Mouse (Mus musculus) cerebellum, adult 11 months (tissue): ENCODE measurements around the gene A730061H03Rik.

Experiments used
- DNase-seq: peaks from one replicate; pipeline ENCODE4 v3.0.0; 2022

The A730061H03Rik gene

GRCm38 (mm10) chr14:55560202-55561073 lies at the start of gene A730061H03Rik:
Gene A730061H03Rik (minus strand): TSS chr14:55560406.
- peak; percentile 98 for DNase-seq

DNA sequence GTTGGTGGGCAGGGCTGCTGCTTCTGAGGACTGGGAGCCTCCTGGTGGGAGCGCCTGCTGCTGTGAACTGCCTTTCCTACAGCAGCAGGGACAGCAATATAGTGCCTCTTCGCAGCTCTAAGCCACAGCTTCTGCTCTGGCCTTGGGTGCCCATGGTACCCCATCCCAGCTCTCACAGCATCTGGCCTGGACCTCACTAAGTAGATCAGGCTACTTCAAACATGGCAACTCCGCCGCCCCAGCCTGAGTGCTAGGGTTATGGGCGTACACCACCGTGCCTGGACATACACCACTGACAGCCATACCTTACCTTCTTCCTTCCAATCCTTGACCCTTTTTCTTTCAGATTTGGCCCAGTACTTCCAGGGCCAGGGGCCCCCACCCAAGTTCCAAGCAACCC lies 48.1 kb upstream of the A730061H03Rik start:
- DNase-seq, result no peak

- no peak for DNase-seq
These were observed 45.7 kb upstream of the A730061H03Rik start for GRCm38 (mm10) chr14:55605743-55606459.

GRCm38 (mm10) chr14:55604823-55605222 lies 44.6 kb upstream of the A730061H03Rik start:
- DNase-seq, result no peak

- DNase-seq, result peak; percentile 79
These were observed 43.7 kb upstream of the A730061H03Rik start for GRCm38 (mm10) chr14:55603633-55604576.

DNA sequence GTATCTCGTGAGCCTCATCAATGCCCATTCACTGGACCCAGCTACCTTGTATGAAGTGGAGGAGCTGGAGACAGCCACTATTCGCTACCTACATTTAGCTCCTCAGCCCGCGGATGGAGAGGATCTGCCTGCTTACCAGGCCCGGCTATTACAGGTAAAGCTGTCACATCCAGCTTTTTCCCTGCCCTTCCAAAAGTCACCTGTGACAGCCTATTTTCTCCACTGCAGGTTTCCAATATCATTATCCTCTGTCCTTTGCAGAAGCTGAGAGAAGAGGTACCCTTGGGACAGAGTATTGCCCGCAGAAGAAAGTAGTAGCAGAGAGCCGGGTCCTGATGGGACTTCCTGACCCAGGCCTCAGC lies 43.0 kb upstream of the A730061H03Rik start, which contains the start of gene Irf9:
Gene Irf9 (plus strand): TSS at position 301 of the 362 bp plus-strand sequence.
- DNase-seq, result no peak

DNA sequence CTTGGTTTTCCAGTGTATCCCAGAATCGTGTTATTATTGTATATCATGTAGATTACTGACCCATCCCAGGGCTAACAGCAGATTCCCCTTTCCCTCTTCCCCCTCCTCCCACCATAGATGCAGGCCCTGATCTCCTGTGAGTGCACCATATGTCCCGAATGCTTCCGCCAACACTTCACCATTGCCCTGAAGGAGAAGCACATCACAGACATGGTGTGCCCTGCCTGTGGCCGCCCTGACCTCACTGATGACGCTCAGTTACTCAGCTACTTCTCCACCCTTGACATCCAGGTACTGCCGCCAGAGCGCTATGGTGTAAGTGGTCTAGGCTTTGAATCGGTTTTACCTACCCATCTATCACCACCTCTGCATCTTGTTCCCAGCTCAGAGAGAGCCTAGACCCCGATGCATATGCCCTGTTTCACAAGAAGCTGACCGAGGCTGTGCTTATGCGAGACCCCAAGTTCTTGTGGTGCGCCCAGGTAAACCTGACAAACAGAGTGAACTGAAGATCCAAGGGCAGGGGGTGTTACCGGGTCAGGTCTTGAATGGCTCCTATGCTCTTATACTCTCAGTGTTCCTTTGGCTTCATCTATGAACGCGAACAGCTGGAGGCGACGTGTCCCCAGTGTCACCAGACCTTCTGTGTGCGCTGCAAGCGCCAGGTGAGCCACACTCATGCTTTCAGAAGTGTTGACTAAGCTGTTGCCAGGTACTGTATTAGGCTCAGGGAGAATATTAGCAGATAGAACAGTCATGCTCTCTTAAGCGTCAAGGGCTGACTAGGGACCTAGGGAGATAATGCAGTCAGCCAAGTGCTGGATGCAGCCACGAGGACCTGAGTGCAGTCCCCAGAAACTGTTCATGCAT lies 38.5 kb upstream of the A730061H03Rik start:
- no peak for DNase-seq

DNA sequence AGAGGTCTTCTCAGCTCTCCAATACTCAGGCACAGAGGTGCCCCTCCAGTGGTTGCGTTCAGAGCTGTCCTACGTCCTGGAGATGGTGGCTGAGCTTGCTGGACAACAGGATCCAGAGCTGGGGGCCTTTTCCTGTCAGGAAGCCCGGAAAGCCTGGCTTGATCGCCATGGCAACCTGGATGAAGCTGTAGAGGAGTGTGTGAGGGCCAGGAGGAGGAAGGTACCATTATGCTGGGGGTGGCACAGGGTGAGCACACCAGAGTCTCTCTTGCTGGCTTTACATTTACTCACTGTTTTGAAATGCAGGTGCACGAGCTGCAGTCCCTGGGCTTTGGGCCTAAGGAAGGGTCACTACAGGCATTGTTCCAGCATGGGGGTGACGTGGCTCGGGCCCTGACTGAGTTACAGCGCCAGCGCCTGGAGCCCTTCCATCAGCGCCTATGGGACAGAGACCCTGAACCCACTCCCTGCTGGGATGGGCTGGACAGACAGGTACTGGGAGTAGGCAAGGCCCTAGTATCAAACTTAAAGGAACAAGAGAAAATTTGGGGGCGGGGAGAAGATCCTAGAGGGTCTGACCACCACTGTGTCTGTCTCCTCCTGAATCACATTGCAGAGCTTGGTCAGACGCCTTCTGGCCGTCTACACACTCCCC lies 36.0 kb upstream of the A730061H03Rik start:
- no peak for DNase-seq

GRCm38 (mm10) chr14:55592226-55592625 lies 32.0 kb upstream of the A730061H03Rik start:
- peak; percentile 45 for DNase-seq

DNA sequence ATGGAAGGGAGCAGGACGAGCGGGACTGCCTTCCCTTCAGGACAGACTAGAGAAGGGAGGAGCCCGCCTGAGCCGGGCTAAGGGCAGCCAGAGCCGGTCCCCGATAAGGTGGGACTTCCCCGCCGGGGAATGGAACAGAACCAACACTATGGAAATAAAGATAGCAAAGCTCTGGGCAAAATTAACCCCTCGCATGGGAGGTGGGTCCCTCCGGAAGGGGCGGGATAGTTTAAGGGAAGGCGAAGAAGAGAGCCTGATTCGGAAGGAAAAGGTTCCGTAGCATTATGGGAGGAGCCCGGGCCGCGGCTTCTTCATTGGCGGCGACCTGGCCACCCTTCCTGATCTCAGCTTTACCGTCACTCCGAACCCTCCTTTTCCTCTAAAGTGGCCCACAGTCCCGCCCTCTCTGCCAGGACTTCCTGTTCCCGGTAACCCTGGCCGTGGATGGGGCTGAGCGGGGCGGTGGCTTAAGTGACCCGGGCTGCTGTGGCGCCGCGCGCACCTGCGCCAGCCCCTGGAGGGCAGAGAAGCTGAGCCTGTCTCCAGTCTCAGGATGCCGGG lies 31.2 kb upstream of the A730061H03Rik start, which contains the start of gene Rnf31:
Gene Rnf31 (plus strand): TSS at position 378 of the 561 bp plus-strand sequence.
- DNase-seq, result peak; percentile 89

GRCm38 (mm10) chr14:55590748-55591330 lies 30.6 kb upstream of the A730061H03Rik start, which contains the start of gene Psme2:
Gene Psme2 (minus strand): TSS chr14:55591113.
- DNase-seq, result peak; percentile 73

DNA sequence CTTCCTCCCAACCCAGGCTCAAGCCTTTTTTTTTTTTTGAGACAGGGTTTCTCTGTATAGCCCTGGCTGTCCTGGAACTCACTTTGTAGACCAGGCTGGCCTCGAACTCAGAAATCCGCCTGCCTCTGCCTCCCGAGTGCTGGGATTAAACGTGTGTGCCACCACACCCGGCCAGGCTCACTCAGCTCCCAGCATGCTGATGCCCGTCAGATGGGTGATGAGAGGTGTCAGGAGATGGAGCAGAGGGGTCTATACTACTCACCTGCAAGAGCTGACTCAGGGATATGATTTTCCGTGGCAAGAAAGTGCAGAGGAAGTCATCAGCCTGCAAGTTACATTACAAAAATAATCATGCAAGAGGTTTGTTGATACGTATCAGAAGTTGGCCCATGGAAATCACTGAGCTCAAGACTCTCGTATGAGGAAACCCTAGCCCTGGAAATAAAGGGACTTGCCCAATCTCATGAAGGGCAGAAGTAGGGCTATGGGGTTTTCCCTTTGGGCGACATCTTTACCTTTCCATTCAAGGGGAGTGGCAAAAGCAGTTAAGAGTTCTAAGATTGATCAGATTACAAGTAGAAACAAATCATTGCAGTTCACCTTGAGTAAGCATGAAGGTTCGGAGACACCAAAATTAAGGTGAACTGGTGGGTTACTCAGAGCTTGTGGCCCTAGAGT lies 29.7 kb upstream of the A730061H03Rik start:
- DNase-seq, result no peak

DNA sequence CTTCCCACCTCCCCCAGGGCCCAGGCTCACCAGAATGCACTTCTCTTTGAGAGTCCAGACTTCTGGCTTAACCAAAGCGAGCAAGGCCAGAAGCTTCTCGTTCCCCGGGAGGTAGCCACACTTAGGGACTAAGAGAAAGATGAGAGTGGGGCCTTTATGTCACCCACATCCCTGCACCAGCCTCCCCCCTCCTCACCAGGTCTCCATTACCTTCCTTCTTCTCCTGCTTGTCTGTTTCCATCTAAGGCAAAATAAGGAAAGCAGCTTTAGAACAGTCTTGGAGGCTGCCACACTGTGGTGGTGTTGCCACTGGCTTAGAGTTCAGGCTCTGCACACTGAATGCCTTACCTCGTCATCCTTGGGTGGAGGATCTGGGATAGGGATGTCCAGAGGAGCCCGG lies 29.1 kb upstream of the A730061H03Rik start:
- DNase-seq, result no peak

DNA sequence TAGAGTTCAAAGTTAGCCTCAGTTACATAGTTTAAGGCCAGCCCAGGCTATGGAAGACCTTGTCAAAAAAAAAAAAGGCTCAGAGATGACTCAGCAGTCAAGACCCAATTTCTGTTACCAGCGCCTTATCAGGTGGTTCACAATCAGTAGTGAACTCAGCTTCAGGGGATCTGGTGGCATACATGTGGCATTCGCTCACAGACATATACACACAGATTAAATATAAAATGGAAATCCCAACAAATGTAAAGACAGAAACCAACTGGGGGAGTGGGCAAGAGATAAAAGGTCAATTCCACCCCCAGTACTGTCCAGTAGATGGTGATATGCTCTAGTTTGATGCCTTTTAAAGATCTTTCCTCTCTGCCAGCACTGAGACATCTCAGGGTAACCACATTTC lies 25.9 kb upstream of the A730061H03Rik start:
- DNase-seq, result no peak

DNA sequence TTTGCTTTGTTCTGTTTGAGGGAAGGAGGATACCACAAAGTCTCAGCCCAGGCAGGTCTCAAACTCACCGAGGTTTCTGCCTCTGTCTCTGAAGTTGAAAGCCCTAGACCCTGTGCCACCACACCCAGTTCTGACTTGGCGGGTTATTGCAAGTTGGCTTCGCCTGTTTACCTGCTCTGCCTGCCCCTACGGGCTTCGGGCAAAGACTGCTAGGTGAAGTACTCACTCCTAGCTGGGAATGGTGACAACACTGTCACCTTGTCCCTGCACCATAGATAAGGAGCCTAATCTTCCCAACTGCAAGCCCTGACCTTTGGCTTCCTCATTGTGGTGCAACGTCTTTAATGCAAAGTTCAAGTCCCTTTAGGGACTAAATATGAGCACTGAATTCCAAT lies 25.4 kb upstream of the A730061H03Rik start:
- no peak for DNase-seq

DNA sequence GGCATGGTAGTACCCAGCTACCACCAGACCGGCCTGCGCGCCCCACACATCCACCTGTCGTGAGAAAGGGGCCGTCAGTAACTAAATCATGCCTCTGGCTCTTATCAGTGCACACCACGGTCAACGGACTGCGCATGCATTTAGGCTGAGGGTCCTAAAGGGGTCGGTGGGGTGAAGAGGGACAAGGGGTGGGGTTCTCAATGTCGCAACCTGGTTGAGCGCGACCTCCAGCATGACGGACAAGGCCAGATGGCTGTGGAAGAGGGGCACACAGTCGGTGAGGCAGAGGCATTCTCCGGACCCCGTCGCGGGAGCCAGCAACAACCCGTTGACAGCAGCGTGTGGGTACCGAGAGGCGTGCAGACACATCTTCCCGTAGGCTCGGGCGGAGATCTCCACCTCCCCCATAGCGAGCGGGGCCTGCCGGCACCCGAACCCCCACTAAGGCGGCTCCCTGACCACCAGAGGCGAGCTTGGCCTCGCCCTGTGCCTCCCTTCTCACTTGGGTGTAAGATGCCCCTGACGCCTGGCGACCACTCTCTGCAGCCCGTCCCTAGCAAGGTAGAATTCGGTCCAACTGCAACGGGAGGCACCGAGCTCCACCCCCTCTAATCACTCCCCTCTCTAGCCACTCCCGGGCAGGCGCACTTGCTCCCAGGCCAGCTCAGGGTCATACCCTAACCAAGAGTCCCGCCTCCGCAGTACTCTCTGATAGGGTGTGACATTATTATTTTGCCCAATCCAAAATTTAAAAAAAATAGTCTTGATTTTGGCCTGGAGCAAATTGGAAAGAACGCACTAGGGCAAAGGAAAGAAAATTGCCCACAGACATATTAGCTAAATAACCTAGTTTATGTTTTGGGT lies 24.7 kb upstream of the A730061H03Rik start, which contains the start of gene Emc9:
Gene Emc9 (minus strand): TSS at position 601 of the 864 bp plus-strand sequence.
- peak; percentile 77 for DNase-seq

DNA sequence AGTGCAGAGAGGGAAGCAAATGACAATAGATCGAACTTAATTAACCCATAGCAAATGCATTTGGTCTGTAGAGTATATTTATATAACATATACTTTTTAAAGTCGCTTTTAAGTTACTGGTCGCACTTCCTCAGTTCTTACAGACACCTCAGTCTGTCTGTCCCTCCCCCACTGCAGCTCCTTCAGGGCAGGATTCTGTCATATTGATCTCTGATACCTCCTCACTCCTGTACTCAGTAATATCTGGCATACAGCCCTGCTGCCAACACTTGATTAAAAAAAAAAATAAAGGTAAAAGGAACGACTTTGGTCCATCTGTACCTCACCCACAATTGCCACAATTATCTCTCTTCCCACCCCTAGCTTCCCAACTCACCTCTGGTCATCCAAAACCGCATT lies 24.1 kb upstream of the A730061H03Rik start:
- DNase-seq, result no peak

DNA sequence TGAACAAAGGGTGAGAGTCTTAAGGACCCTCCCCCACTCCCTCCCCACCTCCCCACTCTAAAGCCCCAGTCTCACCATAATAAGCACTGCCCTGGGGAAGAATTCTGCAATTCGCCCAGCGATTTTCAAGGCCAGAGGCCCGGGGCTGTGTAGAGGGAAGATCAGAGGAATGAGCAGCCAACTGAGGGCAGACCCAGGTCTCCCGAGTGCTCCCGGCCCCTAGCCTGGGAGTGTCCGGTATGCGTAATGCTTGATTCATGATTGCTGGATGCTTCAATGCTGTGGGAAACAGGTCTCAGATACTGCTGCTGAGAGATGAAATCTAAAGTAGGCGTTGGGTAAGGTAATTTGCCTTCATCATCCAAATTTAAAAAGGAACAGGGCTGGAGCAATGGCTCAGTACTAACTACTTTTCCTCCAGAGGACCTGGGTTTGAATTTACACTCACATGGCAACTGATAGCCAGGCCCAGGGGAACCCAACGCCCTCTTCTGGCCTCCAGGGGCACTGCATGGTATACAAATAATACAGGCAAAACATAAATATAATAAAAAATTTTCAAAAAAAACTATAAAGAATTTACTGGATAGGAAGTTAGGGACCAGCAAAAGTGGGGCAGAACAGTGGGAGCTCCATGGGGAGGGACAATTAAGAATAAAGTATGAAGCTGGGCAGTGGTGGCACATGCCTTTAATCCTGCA lies 21.9 kb upstream of the A730061H03Rik start:
- no peak for DNase-seq
